In genomic region chr8:49461724-49462473, GRCm38 (mm10) we compare ENCODE assay signal across 10 mouse cellular contexts.
DNase-seq lines count a peak whose midpoint lies in the region; ATAC-seq lines count a peak whose summit lies in the region.
"Had no signal": no experiment of that assay in that cellular context is flagged by ENCODE, and none has a peak within 500 bp of the region (broad histone marks: within the 10 kb centered on the region; RNA-seq: fewer than 3 reads in every experiment).

No protein-coding gene starts in this region.

- no peaks in the 10 kb centered on the region for H3K9me3 ChIP-seq in embryonic facial prominence, embryonic 10.5 days
- no peaks in the 10 kb centered on the region for H3K9me3 ChIP-seq in hindbrain, embryonic 12.5 days (replicated peaks)
- no peaks in the 10 kb centered on the region for H3K9me3 ChIP-seq in midbrain, embryonic 13.5 days

- peak overlapping the region; percentile 44 for H3K4me2 ChIP-seq in hindbrain, embryonic 12.5 days (replicated peaks)
- H3K4me2 ChIP-seq in midbrain, embryonic 13.5 days (replicated peaks) = peak overlapping the region; percentile 42

- WGBS in embryonic facial prominence, embryonic 10.5 days = 41% methylated on average over 16 of the region's 16 CpGs
- WGBS in hindbrain, embryonic 12.5 days = 18% methylated on average over 16 of the region's 16 CpGs
- WGBS in midbrain, embryonic 13.5 days = 9% methylated on average over 16 of the region's 16 CpGs

- H3K27me3 ChIP-seq in embryonic facial prominence, embryonic 10.5 days (replicated peaks; ENCODE audit: low read depth, poor library complexity, severe bottlenecking) = no peaks in the 10 kb centered on the region
- H3K27me3 ChIP-seq in hindbrain, embryonic 12.5 days = no peaks in the 10 kb centered on the region
- no peaks in the 10 kb centered on the region for H3K27me3 ChIP-seq in midbrain, embryonic 13.5 days

- H3K9ac ChIP-seq in hindbrain, embryonic 12.5 days = no peak overlapping the region
- 0 out of 2 replicates have a peak overlapping the region, but pooled peaks have one; percentile 7 for H3K9ac ChIP-seq in midbrain, embryonic 13.5 days (replicated peaks)
- H3K9ac ChIP-seq: liver, embryonic 14.5 days had no signal

- peak; percentile 33 for DNase-seq in ZHBTc4 (ENCODE audit: low read depth, low spot score)
- DNase-seq in embryonic facial prominence, embryonic 10.5 days (ENCODE audit: low spot score) = peak; percentile 37
- DNase-seq in heart, postnatal 36 days = no peak
- DNase-seq in urinary bladder, postnatal 10 days (ENCODE audit: low spot score) = no peak
- DNase-seq in kidney, adult 8-10 months = no peak
- DNase-seq: thymus, postnatal 4 days had no signal

- H3K4me1 ChIP-seq in embryonic facial prominence, embryonic 10.5 days = peaks cover 25% of the 10 kb centered on the region
- H3K4me1 ChIP-seq in hindbrain, embryonic 12.5 days = peaks cover 18% of the 10 kb centered on the region
- H3K4me1 ChIP-seq in midbrain, embryonic 13.5 days (replicated peaks) = peaks cover 30% of the 10 kb centered on the region

- ATAC-seq in hindbrain, embryonic 12.5 days (ENCODE audit: low FRiP score) = peak; percentile 80
- ATAC-seq in midbrain, embryonic 13.5 days = peak; percentile 93
- ATAC-seq in CD4-positive, CD25-positive, alpha-beta regulatory T cell, adult 4 months = no peak

- intact Hi-C loops in heart, postnatal 36 days (cut with DNase I) = no loop called here

- no peaks in the 10 kb centered on the region for H3K36me3 ChIP-seq in embryonic facial prominence, embryonic 10.5 days (replicated peaks)
- H3K36me3 ChIP-seq in hindbrain, embryonic 12.5 days = no peaks in the 10 kb centered on the region
- H3K36me3 ChIP-seq in midbrain, embryonic 13.5 days = no peaks in the 10 kb centered on the region

- no peak overlapping the region for H3K4me3 ChIP-seq in embryonic facial prominence, embryonic 10.5 days
- peak overlapping the region; percentile 2; the same call in 1 of the 2 replicates for H3K4me3 ChIP-seq in hindbrain, embryonic 12.5 days
- H3K4me3 ChIP-seq in midbrain, embryonic 13.5 days (replicated peaks) = peak overlapping the region; percentile 24

- H3K27ac ChIP-seq in embryonic facial prominence, embryonic 10.5 days (replicated peaks) = no peak overlapping the region
- H3K27ac ChIP-seq in hindbrain, embryonic 12.5 days = peak overlapping the region; percentile 55
- peak overlapping the region; percentile 77 for H3K27ac ChIP-seq in midbrain, embryonic 13.5 days
- H3K27ac ChIP-seq: liver, embryonic 14.5 days had no signal

Comparison
In these comparisons a context has a peak if more than half of its experiments do, and no peak if none do; other contexts are left out.
1. DNase-seq: peak in ZHBTc4 (single experiment) and embryonic facial prominence, embryonic 10.5 days (single experiment); none in heart, postnatal 36 days (0 of 2), urinary bladder, postnatal 10 days (single experiment) and kidney, adult 8-10 months (0 of 2).